Mouse (Mus musculus) brown adipose tissue, adult 24 weeks (tissue): ENCODE results near the gene Kcnip3. TPM values are rescaled to one million over a fixed set of nuclear protein-coding genes. Genes with fewer than 3 reads are reported as not detected.

ENCODE experiments used
- H3K27ac ChIP-seq: fragments of 200-500 bp; replicated peaks from 2 replicates; pipeline ENCODE4 v1.5.1; 2012; ENCODE audit warnings: low read depth, mild to moderate bottlenecking, low read length
- H3K4me1 ChIP-seq: fragments of 200-500 bp; 2 replicates; pipeline ENCODE4 v1.6.1; 2012; ENCODE audit warnings: low read length, mixed read lengths; ENCODE audit not compliant: control insufficient read depth, insufficient read depth, insufficient read length
- H3K4me3 ChIP-seq: fragments of 200-500 bp; 2 replicates; pipeline ENCODE4 v1.5.1; 2012; ENCODE audit warnings: low read depth, mild to moderate bottlenecking, low read length, moderate library complexity; ENCODE audit not compliant: insufficient read depth
- polyA plus RNA-seq: library from polyadenylated mRNA; stranded (reverse); fragments of >200 nt; gene quantifications from 2 replicates; pipeline ENCODE4 v1.2.4, GENCODE M21; 2012; ENCODE audit not compliant: missing spikeins, insufficient read depth, insufficient read length

The Kcnip3 gene
- polyA plus RNA-seq, 1 experiment: 0.63 TPM

DNA sequence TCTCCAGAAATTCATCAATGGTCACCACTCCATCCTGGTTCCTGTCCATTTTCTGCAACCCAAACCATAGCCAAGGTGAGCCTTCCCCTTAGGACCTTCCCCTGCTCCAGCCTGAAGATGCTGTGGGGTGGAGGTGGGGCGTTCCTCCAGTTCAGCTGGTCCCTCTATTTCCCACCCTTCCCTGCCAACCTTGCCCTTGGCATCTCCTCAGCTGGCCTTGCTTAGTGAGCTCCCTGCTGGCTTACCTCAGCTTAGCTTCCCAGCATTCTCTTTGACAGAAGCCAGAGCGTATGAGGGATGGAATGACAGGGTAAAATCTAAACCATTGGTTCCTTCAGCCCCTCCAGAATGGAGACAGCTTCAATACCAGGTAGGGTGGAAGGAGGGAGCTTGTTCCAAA lies 62.6 kb downstream of the Kcnip3 start:
- H3K27ac ChIP-seq: no peak overlapping the region
- no peaks in the 10 kb centered on the region for H3K4me1 ChIP-seq
- no peak overlapping the region for H3K4me3 ChIP-seq

DNA sequence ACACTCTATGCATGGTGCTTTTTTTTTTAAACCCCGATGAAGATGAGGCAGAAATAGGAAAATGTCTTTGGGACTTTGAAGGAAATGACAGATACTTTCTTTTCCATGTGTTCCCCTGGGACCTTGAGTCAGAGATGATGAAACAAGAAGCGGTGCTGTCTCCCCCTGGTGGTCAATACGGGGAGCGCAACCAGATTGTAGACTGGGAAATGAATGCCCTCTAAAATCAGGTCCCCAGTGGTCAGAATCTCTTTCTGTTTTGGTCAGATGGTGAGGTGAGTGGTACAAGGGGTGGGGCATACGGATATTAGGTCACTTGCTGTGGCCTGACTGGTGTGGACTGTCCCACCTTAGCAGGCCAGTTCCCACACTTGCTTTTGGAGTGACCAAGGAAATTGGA lies 68.1 kb downstream of the Kcnip3 start:
- no peak overlapping the region for H3K27ac ChIP-seq
- no peak overlapping the region for H3K4me3 ChIP-seq
- H3K4me1 ChIP-seq: no peaks in the 10 kb centered on the region

DNA sequence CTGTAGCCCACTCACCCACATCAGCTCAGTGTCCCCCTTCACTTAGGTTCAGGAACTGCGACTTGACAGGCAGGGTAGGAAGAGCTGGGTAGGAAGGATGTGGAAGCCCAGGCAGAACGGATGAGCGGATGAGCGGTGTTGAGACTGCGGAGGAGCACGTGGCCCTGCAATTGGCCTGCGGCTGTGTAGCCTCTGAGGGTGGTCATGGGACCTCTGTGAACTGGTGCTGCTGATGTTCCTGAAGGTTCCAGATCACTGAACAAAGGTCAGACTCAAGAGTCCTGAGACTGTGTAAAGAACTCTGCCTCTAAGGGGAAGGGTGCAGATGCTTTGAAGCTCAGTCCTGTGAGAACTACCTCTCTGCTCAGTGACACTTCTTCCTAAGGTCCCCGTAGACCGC lies 68.8 kb downstream of the Kcnip3 start:
- Histone ChIP-seq H3K4me3 (no peak overlapping the region), H3K4me1 (no peaks in the 10 kb centered on the region), H3K27ac (no peak overlapping the region)

DNA sequence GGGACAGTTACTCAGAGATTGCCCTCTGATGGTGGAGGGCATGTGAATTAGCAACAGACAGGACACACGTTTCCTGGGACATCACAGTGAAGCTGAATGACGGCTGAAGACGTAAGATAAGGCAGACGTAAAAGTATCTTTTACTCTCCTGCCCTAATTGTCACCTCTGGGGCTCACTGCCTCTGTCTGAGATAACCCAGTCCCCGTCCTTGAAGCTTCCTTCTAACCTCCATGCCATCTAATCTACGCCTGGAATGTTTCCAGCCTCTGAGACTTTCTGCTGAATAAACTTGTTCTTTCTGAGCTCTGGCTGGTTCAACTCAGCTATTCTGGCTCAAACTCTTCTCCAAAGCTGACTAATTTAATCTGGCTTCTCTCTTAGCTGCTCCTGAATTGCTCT lies 70.1 kb downstream of the Kcnip3 start:
- no peak overlapping the region for H3K4me3 ChIP-seq
- no peaks in the 10 kb centered on the region for H3K4me1 ChIP-seq
- no peak overlapping the region for H3K27ac ChIP-seq

DNA sequence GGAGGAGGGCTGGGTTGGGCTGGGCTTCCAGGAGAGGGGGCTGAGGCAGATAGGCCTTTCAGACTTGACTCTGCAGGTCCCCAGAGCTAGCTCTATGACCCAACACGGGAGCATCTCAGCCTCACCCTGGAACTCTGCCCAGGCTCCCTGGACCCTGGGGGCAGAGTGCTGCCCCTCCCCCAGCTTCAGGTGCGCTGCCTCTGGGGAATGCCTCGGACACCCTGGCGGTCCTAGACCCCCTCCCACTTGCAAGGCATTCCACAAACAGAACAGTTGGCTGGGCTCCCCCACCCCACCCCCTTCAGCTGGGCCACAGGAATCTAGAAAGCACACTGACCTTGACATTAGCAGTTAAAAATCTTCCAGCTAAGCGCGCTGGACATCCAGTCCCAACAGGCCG lies 72.2 kb downstream of the Kcnip3 start:
- no peak overlapping the region for H3K4me3 ChIP-seq
- no peak overlapping the region for H3K27ac ChIP-seq
- peaks cover 2% of the 10 kb centered on the region; the same call in 1 of the 2 replicates for H3K4me1 ChIP-seq

DNA sequence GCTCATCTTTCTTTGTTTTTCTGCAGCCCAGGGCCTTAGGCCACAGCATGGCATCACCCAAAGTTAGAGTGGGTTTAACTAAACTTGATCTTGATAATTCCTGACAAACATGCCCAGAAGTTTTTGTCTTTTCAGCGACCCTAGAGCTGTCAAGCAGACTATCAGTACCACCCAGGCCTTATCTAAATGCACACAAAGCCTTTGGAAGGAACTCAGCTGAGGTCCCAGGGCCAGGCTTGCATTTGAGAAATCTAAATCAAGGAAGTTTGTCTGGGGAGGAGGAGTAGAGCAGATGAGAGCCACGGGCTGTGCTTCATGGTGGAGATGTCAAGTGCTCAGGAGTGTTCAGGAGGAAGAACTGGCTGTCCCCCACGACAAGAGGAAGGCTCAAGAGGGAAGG lies 75.0 kb downstream of the Kcnip3 start:
- no peak overlapping the region for H3K27ac ChIP-seq
- H3K4me3 ChIP-seq: no peak overlapping the region
- H3K4me1 ChIP-seq: peaks cover 6% of the 10 kb centered on the region

DNA sequence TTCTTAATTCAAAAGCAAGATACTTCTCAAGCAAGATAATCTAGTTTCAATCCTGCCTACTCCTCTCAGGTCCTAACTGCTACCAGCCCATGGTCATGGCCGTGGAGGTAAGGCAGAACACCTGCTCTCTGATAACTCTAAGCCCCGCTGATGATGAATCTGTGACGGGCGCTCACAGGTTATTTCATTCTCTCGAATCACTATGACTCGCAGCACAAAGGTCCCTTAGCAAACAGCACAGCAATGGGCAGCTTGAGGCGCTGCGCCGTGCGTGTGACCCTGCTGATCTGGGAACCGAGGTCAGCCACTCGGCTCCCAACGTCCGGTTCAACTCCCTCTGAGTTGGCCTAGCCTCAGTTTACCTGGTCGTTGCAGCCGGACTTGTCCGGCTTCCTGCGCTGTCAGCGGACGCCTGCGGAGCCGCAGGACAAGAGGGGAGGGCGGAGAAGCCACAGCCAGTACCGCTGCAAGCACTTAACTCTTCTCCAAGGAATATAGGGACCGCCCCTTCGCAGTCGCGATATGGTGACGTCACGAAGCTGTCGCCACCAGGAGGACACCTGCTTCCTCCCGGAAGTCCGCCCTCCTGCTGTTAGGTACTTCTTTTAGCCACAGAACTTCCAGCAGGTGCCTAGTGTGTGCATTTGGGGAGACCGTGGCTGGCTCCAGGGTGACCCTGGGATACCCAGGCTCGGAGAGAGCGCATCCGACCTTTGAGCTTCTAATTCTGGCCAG lies 77.7 kb downstream of the Kcnip3 start, which contains the start of gene Fahd2a:
Gene Fahd2a (minus strand): TSS at position 511 of the 735 bp plus-strand sequence.
- H3K4me3 ChIP-seq: peak within 1 kb of the TSS; percentile 81
- H3K27ac ChIP-seq: peak within 1 kb of the TSS; percentile 33
- H3K4me1 ChIP-seq: peaks cover 6% of the 10 kb centered on the region

DNA sequence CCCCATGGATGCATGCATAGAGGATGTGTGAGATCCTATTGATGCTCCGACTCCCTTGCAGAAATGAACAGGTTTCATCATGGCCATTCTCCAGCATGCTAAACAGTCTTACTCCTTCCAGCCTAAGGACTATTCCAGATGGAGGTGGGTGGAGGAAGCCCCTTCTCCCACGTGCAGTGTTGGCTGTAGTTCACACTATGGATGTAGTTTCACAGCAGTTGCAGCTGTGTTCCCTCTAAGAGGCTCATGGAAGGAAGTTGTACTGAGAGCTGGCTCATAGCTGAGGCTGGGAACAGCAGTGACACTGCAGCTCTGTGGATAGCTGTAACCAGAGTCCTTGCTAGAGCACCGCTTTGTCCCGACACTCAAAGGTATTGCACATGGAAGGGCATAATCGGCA lies 84.2 kb downstream of the Kcnip3 start:
- Histone ChIP-seq H3K4me3 (no peak overlapping the region), H3K4me1 (no peaks in the 10 kb centered on the region; the same call in 1 of the 2 replicates), H3K27ac (no peak overlapping the region)

DNA sequence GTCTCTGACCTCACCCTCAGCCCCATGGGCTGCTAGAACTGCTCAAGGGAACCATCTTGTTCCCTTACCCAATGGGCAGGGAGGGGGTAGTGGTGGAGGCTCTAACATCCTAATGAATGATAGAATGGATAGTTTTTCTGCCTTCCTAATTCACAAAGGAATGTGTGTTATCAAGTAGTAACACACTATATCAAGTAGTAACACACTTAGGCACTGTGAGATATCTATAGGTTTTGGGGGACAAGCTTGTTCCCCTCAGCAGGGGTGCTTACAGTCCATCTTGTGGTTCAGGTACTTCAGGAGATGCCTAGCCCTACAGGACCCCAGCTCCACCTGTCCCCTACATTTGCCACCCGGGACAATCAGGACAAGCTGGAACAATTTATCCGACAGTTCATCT lies 86.3 kb downstream of the Kcnip3 start:
- no peak overlapping the region for H3K27ac ChIP-seq
- H3K4me3 ChIP-seq: no peak overlapping the region
- no peaks in the 10 kb centered on the region for H3K4me1 ChIP-seq

DNA sequence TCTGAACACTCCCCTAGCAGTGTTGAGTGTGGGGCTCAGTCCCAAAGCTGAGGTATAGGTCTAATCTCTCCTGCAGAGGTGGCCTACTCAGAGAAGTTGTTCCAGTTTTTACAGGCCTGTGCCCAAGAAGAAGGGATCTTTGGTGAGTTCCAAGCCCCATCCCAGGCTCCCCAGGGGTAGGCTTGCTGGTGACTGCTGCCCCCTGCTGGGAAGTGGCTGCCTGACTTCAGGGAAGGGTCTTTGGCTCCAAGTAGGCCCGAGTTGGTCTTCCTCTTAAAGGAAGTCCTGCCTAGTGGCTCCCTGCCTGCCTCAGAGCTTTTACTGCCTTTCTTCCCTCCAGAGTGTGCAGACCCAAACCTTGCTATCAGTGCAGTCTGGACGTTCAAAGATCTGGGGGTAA lies 86.8 kb downstream of the Kcnip3 start:
- Histone ChIP-seq H3K4me1 (no peaks in the 10 kb centered on the region), H3K27ac (no peak overlapping the region)

DNA sequence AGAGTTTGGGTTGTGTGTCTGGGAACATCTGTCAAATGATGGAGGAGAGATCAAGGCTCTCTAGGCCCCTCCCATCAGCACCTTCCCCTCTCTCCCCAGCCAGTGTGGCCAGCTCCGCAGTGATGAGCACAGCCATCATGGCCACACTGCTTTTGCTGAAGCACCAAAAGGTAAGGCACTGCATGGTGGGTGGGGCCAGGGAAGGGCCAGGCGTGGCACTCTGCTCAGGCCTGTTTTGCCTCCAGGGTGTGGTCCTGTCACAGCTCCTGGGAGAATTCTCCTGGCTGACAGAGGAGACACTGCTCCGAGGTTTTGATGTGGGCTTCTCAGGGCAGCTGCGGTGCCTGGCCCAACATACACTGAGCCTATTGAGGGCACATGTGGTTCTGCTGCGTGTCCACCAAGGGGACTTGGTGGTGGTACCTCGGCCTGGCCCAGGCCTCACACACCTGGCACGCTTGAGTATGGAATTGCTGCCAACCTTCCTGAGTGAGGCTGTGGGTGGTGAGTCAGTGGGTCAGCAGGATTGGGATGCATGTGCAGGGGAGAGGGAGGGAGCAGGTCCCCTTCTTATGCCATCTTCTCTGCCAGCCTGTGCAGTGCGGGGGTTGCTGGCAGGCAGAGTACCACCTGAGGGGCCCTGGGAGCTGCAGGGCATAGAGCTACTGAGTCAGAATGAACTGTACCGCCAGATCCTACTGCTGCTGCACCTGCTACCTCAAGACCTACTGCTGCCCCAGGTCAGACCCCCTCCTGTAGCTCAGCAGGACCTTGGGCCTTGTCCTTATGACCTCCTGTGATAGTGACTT lies 88.2 kb downstream of the Kcnip3 start:
- Histone ChIP-seq H3K4me1 (no peaks in the 10 kb centered on the region), H3K27ac (no peak overlapping the region), H3K4me3 (no peak overlapping the region)

More for the DNA sequence above, 86.8 kb downstream of the Kcnip3 start:
- H3K4me3 ChIP-seq: no peak overlapping the region

DNA sequence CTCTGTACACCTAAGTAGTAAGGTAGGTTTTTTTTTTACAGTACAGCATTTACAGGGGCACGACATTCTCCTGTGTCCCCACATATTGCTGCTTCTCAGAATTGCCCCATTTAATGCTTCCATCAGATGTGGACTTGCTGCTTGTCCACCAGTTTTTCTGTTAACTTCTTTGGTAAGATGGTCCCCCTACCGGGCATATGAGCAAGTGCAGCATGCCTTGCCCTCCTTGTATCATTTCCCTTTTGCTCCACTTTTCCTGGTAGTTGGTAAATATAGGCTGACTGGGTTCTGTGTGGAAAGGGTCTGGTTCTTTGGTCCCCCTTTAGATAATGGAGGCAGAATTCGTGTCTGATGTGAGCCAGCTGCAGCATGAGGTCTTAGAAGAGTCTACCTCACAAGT lies 91.7 kb downstream of the Kcnip3 start:
- no peak overlapping the region for H3K27ac ChIP-seq

DNA sequence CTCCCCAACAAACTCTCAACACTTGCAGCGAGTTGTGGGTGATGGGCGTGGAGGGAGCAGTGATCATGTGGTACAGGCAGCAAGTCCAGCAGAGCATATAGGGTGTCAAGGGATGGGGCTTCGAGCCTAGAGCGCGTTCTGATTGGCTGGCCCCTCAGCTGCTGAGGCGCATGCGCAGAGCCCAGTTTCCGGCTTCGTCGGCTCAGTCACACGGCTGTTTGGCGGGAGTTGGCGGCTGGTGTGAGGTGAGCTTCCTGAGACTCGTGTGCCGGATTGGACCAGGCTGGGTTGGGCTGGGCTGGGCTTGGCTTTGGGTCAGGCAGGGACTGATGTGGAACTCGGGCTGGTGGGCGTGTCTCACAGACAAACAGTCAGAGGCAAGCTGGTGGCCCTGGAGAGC lies 96.9 kb downstream of the Kcnip3 start, which contains the start of gene Gpat2:
Gene Gpat2 (plus strand): TSS at position 223 of the 400 bp plus-strand sequence.
- Histone ChIP-seq H3K4me1 (no peaks in the 10 kb centered on the region), H3K4me3 (no peak within 1 kb of the TSS), H3K27ac (no peak within 1 kb of the TSS)

More for the DNA sequence above, 91.7 kb downstream of the Kcnip3 start:
- no peak overlapping the region for H3K4me3 ChIP-seq
- no peaks in the 10 kb centered on the region for H3K4me1 ChIP-seq

DNA sequence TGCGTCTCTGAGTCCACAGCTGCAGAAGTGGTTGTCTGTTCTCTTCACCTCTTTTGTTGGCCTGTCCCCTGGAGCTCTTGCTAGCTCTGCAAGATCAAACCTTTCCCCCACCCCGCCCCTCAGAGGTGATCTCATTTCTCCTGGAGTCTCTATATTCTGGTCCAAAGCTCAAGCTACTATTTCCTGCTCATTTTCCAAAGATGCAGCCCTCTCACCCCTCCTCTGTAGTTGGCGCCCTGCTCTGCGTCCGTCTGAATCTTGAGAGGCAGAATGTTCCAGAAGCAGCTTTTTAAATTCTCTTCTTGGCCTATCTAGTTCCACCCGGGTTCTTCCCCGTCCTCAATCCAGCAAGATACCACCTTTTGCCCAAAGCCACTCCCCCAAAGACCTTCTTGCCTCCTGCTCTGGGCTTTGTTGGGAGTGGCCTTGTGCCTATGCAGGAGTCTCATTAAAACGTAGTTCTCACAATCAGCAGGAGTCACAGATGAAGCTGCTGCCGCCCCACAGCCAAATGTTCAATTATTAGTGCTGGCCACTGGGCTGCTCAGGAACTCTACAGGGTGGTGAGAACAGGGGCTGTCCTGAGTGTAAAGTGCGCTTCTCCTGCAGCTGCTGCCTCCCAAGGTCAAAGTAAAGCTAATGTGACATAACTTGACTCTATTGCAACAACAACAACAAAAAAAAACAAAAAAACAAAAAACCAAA lies 103.5 kb downstream of the Kcnip3 start:
- no peaks in the 10 kb centered on the region for H3K4me1 ChIP-seq
- H3K4me3 ChIP-seq: no peak overlapping the region
- no peak overlapping the region for H3K27ac ChIP-seq

DNA sequence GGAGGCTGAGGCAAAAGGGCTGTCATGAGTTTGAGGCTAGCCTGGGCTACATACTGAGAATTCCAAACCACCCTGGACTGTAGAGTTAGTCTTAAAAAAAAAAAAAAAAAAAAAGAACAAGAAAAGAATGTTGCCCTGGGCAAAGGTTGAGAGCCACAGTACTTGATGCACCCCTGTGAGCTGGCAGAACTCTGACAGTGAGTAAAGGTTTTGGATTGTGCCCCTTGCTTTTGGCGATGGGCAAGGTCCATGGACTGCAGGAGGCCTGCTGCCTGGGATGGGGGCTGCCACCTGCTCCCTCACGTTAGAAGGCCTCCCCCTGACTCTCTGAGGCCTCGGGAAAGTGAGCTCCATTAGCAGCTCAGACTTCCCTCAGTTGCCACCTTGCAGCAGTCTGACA lies 105.2 kb downstream of the Kcnip3 start:
- Histone ChIP-seq H3K27ac (no peak overlapping the region), H3K4me3 (no peak overlapping the region), H3K4me1 (no peaks in the 10 kb centered on the region)
